Mouse (Mus musculus): ENCODE measurements around the gene Spata31d1b.
"Not testable (repeated sequence)": the region's sequence is repeated elsewhere in the genome, so short reads cannot be mapped to it uniquely, and the experiment has no call there.

Gene Spata31d1b

DNA sequence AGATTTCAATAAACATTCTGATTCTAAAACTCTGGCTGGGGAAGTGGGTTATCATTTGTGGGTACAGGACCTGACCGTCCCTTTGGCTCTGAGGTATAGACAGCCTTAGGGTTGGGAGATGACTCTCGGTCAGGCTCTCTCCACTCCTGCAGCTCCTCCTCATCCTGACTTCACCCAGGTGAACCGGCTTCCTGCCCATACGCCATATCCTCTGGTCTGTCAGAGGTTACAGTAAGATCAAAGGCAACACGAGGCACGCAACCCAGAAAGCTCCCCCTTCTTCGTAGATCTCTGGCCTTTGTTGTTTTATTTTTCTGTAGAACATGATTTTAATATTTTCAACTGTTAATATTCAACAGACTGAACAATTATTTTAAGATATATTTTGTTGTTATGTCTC is 16.3 kb upstream of the Spata31d1b start:
- peak; percentile 32 for DNase-seq

DNA sequence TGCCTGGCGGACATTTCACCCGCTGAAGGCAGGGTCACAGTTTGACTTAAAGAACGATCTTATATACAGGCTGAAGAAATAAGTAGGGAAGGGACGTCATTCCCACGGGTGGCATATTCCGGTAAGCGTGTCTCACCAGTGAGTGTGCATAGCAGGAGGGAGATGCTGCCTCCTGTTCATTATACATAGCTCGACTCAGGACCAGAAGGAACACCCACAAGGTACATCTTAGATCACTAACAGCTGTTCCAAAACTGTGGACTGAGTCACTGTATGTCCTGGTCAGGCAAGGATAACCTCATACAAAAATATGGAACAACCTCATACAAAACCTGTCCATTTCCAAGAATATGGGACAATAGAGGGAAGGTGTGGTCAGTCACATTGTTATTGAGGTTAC is 13.0 kb upstream of the Spata31d1b start:
- DNase-seq: no peak

DNA sequence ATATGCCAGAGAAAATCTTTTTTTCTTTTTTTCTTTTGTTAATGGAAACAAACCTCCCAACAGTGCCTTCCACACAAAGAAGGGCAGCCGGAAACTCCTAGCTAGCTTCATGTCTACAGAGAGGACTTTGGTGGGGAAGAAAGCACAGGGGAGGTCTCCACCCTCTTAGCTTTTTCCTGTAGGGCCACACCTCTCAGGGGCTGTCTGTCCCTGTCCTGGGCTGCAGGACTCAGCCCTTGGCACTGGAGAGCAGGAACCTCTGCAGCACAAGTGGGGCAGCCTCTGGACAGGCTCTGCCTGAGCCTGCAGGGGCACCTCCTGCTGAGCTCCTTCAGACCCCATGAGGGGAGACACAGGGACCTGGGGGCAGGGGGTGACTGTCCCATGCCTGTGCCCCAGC is 11.9 kb upstream of the Spata31d1b start:
- DNase-seq: not testable (repeated sequence)

GRCm38 (mm10) chr13:59703514-59703913 is 8.6 kb upstream of the Spata31d1b start:
- DNase-seq: no peak

- peak; percentile 41 for DNase-seq
Observed at GRCm38 (mm10) chr13:59704562-59704961, 7.5 kb upstream of the Spata31d1b start.

DNA sequence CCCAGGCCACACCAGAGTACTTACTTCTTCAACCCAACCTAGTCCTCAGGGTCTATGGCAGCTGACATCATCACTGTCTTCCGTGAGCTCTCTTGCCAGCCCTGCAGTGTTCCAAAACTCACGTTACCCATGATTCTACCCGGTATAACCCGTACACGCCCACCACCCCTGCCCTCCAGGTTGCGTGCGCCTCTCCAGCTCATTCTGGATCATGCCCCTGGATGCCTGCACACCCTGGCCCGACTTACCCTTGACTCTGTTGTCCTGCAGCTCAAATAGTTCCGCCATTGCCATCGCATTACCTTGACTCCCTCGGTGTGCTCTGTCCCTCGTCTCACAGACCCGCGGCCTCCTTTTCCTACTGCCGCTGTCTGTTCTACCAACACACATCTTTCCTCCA is 1.9 kb upstream of the Spata31d1b start, which contains the start of gene Spata31d1a:
Gene Spata31d1a (minus strand): TSS at position 101 of the 400 bp plus-strand sequence.
- no peak for DNase-seq

DNA sequence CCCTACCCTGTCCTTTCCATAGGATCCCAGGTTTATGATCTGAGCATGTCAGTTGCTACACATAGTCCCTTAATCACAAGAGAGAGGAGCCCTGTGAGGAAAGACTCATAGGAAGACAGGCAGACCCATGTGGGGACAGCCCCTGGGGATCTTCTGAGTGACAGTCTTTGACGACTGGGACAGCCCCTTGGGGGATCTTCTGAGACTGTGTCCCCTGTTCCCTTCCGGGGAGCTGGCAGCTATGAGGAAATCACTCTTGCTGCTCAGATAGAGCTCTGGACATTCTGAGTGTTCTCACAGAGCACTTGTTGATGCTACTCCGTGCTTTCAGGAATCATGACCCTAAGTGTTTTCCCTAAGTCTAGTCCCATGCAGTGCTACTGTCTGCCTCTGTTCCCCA is 1.6 kb downstream of the Spata31d1b start:
- DNase-seq: no peak

DNA sequence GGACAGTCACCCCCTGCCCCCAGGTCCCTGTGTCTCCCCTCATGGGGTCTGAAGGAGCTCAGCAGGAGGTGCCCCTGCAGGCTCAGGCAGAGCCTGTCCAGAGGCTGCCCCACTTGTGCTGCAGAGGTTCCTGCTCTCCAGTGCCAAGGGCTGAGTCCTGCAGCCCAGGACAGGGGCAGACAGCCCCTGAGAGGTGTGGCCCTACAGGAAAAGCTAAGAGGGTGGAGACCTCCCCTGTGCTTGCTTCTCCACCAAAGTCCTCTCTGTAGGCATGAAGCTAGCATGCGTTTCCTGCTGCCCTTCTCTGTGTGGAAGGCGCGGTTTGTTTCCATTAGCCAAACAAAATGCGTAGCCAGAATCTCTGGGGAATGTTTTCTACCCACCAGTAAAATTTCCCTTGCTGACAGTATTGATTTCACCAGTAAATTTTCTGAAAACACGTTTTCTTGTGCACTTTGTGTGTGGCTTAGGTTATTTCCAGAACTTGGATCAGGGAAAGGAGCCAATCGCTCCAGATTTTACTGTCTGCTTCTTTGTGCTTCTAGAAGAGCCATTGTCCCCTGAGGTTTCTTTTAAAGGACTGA is 6.9 kb downstream of the Spata31d1b start:
- DNase-seq: not testable (repeated sequence)

DNA sequence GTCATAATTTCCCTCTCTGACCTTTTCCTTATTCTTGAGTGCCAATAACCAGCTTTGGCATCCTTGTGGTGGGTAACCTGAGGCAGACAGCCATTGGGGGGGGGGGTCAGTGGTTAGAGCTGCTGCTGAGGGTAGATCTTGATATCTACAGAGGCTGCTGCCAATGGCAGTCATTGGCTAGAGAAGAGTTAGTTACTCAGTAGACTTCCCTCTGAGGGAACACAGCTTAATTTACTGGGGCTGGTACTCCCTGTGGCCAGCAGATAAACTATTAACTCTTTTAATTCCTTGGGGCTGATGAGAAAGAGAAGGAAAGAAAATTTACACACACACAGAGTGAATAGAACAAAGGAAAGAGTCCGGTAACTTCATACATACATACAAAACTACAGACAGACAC is 7.4 kb downstream of the Spata31d1b start:
- no peak for DNase-seq

- DNase-seq: not testable (repeated sequence)
Observed at GRCm38 (mm10) chr13:59722089-59722488, 10.0 kb downstream of the Spata31d1b start.

- no peak for DNase-seq
Observed at GRCm38 (mm10) chr13:59726139-59726867, 14.2 kb downstream of the Spata31d1b start.

DNA sequence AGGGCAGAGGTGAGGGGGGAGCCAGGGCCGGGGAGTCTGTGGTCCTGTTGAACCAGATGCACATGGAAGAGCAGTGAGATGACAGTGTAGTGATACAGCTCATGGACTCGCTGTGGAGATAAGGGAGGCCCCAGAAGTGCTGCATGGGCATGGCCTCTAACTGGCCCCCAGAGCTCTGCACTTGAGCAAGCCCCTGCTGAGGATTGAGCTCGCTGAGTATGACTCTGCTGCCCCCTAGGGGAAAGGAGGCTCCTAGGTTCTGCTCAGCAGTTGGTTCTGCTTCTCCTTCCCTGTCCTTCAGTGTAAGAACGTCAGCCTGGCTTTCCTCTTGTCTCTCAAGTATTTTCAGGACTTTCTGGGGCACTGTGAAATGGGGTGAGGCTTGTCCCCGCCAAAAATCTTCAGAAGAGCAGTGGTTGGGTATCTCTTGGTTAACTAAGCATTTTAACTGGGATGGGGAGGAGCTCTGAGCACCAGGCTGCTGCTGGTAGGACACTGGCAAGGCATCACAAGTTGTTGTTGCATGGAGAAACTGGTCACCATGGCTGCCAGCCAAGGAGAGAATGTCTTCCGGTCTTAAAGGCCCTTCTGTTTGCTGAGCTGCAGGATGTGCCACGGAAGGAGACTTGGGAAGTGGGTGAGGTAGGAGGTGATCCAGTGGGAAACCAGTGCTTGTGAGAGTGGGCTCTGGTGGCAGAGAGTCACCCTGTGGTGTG is 16.5 kb downstream of the Spata31d1b start:
- peak; percentile 85 for DNase-seq

DNA sequence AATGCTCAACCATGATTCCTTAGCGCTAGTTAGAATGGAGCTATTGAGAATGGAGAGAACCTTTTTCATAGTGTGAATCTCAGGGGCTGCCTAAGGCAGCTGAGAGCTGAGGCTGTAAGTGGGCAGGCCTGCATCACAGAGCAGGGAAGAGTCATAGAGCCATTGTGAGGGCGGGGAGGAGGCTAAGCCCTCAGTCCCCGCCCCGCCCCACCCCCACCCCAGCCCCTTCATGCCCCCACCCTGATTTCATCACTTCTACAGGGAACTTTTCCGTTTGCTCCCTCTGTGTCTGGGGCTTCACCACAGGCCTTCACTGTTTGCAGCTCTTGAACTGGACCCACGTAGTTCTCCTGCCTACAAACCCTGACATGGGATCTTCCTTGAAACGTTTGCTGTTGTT is 19.6 kb downstream of the Spata31d1b start, which contains the start of gene Spata31d1d:
Gene Spata31d1d (minus strand): TSS at position 101 of the 400 bp plus-strand sequence.
- no peak for DNase-seq

GRCm38 (mm10) chr13:59733936-59734335 is 21.9 kb downstream of the Spata31d1b start:
- no peak for DNase-seq

DNA sequence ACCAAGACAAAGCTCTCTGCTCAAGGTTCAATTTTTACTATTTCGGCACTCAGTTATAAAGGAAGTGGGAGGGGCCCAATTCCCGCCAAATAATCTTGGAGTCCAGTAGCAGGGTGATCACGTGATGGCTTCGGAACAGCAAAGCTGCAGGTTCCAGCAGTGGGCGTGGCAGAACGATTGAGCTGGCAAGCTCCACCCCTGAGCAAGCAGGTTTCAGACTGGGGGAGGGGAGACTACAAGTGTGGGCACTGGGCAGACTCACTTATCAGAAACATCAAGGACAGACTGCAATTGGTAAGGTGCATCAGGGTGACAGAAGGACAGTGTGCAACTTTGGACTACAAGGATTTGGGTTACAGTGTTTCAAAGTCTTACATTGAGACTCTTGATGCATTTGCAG is 22.3 kb downstream of the Spata31d1b start:
- not testable (repeated sequence) for DNase-seq

DNA sequence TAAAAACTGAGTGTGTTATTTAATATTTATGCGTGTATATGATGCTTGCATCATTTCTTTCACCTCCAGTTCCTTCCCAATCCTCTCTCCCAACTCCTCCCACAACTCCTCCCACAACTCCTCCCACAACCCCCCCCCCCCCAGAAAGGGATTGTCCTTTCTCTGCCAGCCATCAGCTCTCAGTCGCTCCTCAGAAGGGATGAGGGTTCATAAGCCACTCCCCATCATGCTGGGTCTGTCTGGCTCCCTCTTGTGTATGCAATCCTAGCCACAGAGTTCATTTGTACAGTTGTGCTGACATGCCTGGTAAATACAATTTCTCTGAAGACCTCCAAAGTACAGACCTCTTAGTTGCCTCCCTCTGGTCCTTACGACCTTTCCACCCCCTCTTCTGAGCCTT is 23.1 kb downstream of the Spata31d1b start:
- DNase-seq: no peak

GRCm38 (mm10) chr13:59738455-59738854 is 26.4 kb downstream of the Spata31d1b start:
- DNase-seq: no peak

GRCm38 (mm10) chr13:59739397-59739796 is 27.3 kb downstream of the Spata31d1b start:
- DNase-seq: no peak

GRCm38 (mm10) chr13:59741096-59741495 is 29.0 kb downstream of the Spata31d1b start:
- no peak for DNase-seq

DNA sequence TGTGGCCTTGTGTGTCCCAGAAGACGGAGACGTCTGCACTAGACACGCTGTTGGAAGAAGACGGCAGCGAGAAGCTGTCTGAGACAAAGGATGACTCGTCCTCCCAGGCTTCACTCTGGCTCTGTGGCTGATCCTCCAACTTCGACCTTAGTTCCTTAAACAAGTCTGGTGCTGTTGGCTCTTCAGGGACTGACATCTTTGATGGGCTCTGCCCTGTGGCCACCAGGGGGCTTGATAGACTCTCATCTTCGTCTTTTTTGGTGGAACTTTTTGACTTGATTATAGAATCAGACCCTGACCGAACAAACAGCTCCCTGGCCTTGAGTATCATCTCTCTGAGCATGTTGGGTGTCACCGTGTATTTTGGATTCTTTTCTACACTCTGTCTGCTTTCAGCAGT is 29.6 kb downstream of the Spata31d1b start:
- peak; percentile 63 for DNase-seq

DNA sequence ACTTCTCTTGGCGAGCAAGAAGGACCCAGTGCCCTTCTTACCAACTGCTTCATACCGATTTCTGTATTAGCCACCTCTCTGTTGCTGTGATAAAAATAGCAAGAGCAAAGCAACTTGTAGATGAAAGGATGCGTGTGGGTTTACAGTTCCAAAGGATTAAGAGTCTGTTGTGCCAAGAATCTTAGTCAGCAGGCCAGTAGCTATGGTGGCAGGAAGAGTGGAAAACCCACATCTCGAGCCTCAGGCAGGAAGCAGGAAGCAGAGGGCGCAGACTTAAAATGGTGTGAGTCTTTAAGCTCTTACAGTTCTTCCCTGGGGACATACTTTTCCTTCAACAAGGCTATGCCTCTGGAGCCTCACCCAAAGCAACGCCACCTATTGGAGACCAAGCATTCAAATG is 33.4 kb downstream of the Spata31d1b start:
- no peak for DNase-seq

DNA sequence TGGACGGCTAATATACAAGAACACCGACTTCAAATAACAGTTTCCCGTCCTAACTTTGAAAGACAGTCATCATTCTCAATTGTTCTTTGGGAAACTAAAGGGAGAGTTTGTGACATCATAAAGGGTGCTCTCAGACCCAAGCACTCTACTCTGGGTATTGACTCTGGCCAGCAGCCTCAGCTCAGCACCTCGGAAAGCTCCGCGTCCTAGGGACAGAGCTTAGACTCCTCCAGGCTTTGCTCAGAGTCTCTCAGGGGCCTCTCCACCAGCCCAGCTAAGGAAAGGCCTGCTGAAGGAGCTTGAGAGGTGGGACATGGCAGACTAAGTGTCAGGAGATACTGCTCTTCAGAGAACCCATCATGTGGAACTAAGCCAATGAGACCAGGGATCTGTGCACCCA is 34.1 kb downstream of the Spata31d1b start:
- no peak for DNase-seq

- DNase-seq: no peak
Observed at GRCm38 (mm10) chr13:59746711-59747110, 34.6 kb downstream of the Spata31d1b start, which contains the start of gene 1700014D04Rik. Gene 1700014D04Rik, minus strand, starts transcription at chr13:59746752.

- DNase-seq: no peak
Observed at GRCm38 (mm10) chr13:59750310-59750709, 38.2 kb downstream of the Spata31d1b start.

All from thymus, postnatal 4 days (tissue).